Comparison of ENCODE assay signal across 29 mouse cellular contexts in genomic region chr5:37856057-37856456, GRCm38 (mm10). TPM values are rescaled to one million over a fixed set of nuclear protein-coding genes. Genes with fewer than 3 reads are reported as not detected.
"Had no signal": no experiment of that assay in that cellular context is flagged by ENCODE, and none has a peak within 500 bp of the region (broad histone marks: within the 10 kb centered on the region; RNA-seq: fewer than 3 reads in every experiment).

No protein-coding gene starts in this region.

- H3K4me3 ChIP-seq: embryonic facial prominence, embryonic 10.5 days; embryonic facial prominence, embryonic 12.5 days; embryonic facial prominence, embryonic 13.5 days; embryonic facial prominence, embryonic 15.5 days; erythroblast, embryonic 14.5 days; forebrain, embryonic 10.5 days; forebrain, embryonic 12.5 days; forebrain, embryonic 13.5 days; forebrain, embryonic 15.5 days; gastrocnemius, adult 2 months; heart, adult 2 months; heart, embryonic 10.5 days had no signal

- ATAC-seq: forebrain, embryonic 13.5 days; forebrain, embryonic 14.5 days; forebrain, embryonic 15.5 days; forebrain, embryonic 16.5 days; forebrain, postnatal 0 days had no signal

- H3K27ac ChIP-seq: embryonic facial prominence, embryonic 10.5 days; embryonic facial prominence, embryonic 12.5 days; embryonic facial prominence, embryonic 13.5 days; embryonic facial prominence, embryonic 15.5 days; forebrain, embryonic 10.5 days; forebrain, embryonic 12.5 days; forebrain, embryonic 13.5 days; forebrain, embryonic 15.5 days; gastrocnemius, adult 2 months; heart, adult 2 months; heart, embryonic 10.5 days had no signal

- H3K36me3 ChIP-seq: embryonic facial prominence, embryonic 10.5 days; embryonic facial prominence, embryonic 12.5 days; embryonic facial prominence, embryonic 13.5 days; embryonic facial prominence, embryonic 15.5 days; forebrain, embryonic 10.5 days; forebrain, embryonic 12.5 days; forebrain, embryonic 15.5 days; heart, embryonic 10.5 days had no signal

- H3K27me3 ChIP-seq: embryonic facial prominence, embryonic 13.5 days had no signal

- H3K9ac ChIP-seq: embryonic facial prominence, embryonic 12.5 days; embryonic facial prominence, embryonic 13.5 days; embryonic facial prominence, embryonic 15.5 days; forebrain, embryonic 12.5 days; forebrain, embryonic 13.5 days; forebrain, embryonic 15.5 days; forebrain, postnatal 0 days had no signal

- DNase-seq: cerebellum, postnatal 10 days; cerebellum, postnatal 14 days; cerebellum, postnatal 25 days; cerebellum, postnatal 36 days; embryo, embryonic 11 days; forebrain, postnatal 0 days; gastrocnemius, adult 2 months; gastrocnemius, postnatal 10 days; gastrocnemius, postnatal 14 days; gastrocnemius, postnatal 25 days; gastrocnemius, postnatal 36 days; heart, adult 11 months; heart, adult 18-20 months; heart, adult 2 months had no signal

- H3K4me2 ChIP-seq: embryonic facial prominence, embryonic 12.5 days; embryonic facial prominence, embryonic 13.5 days; embryonic facial prominence, embryonic 15.5 days; forebrain, embryonic 12.5 days; forebrain, embryonic 13.5 days; forebrain, embryonic 15.5 days; heart, embryonic 11.5 days had no signal

- H3K9me3 ChIP-seq: embryonic facial prominence, embryonic 10.5 days; embryonic facial prominence, embryonic 12.5 days; embryonic facial prominence, embryonic 13.5 days; embryonic facial prominence, embryonic 15.5 days; forebrain, embryonic 12.5 days; forebrain, embryonic 13.5 days; forebrain, embryonic 15.5 days; heart, embryonic 10.5 days had no signal

RNA-seq across cellular contexts. Expression of gene Msx1, which starts 31.7 kb away (rescaled TPM):
- total RNA-seq: common myeloid progenitor, adult 5-6 weeks; granulocyte monocyte progenitor cell, adult 5-6 weeks had no signal
- polyA plus RNA-seq: erythroblast, embryonic 14.5 days had no signal
